Mouse (Mus musculus): ENCODE measurements around the gene Selenoi. TPM values are rescaled to one million over a fixed set of nuclear protein-coding genes. Genes with fewer than 3 reads are reported as not detected.
"Not testable (repeated sequence)": the region's sequence is repeated elsewhere in the genome, so short reads cannot be mapped to it uniquely, and the experiment has no call there.

Selenoi gene
- polyA plus RNA-seq, 1 experiment from 2014 or later: 26.4 TPM

DNA sequence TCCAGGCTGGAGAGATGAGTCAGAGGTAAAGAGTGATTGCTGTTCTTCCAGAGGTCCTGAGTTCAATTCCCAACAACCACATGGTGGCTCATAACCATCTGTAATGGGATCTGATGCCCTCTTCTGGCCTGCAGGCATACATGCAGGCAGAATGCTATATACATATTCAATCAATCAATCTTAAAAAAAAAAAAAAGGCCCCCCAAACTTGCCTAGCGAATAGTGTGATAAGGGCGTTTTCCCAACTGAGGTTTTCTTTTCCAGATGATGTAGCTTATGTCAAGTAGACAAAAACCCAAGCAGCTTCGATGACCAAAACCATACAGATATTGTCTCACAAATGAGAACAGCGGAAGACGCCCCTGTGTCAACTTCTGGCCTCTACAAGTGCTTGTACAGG, 21.6 kb upstream of the Selenoi start:
- H3K9me3 ChIP-seq; H3K27me3 ChIP-seq; H3K4me2 ChIP-seq (replicated peaks); H3K9ac ChIP-seq (replicated peaks); H3K4me1 ChIP-seq; H3K4me3 ChIP-seq; H3K36me3 ChIP-seq; ATAC-seq (replicated peaks); H3K27ac ChIP-seq (replicated peaks): not testable (repeated sequence)
- whole genome bisulfite sequencing: 93% methylated on average over 5 of the region's 5 CpGs

DNA sequence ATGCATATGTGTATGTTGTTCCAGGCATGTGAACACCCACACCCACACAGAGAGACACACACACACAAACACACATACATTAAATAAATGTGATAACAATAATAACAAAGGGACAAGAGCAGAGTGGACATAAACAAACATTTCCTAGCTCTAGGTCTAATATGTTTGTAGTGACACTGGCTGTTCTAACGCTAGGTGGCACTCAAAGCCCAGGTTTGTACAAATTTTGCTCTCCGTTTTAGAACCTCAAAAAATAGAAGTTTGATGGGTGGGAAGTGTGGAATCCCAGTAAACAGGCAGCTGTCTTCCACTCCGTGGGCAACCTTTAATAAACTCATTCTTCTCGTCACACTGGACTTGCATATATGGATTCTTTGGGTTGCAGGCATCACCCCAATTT, 17.5 kb upstream of the Selenoi start:
- H3K27me3 ChIP-seq: no peaks in the 10 kb centered on the region
- no peaks in the 10 kb centered on the region for H3K36me3 ChIP-seq
- 12% methylated on average over 4 of the region's 4 CpGs for WGBS
- H3K9me3 ChIP-seq: no peaks in the 10 kb centered on the region
- no peak overlapping the region for H3K4me2 ChIP-seq (replicated peaks)
- H3K27ac ChIP-seq (replicated peaks): no peak overlapping the region
- no peak overlapping the region for H3K9ac ChIP-seq (replicated peaks)
- no peaks in the 10 kb centered on the region for H3K4me1 ChIP-seq
- H3K4me3 ChIP-seq: no peak overlapping the region
- ATAC-seq (replicated peaks): no peak

DNA sequence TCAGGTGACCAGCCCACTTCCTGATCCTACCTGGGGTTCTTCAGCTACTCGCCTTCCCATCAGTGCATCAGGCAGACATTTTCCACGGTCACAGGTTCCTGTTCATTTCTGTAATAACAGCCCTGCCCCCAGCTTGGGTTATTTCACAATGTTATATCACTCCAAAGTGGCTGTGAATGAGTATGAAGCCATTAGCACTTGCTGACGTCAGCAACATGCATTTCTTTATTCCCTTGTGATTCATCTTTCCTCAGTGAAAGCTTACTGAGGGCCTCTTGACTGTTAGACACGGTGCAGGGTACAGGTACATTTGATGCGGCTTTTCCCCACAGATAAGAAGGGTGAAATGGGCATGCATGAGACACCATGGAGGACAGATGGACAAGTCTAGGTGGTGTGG, 16.4 kb upstream of the Selenoi start:
- Histone ChIP-seq H3K27ac (replicated peaks) (no peak overlapping the region), H3K9ac (replicated peaks) (no peak overlapping the region), H3K9me3 (no peaks in the 10 kb centered on the region), H3K4me2 (replicated peaks) (no peak overlapping the region), H3K36me3 (no peaks in the 10 kb centered on the region), H3K4me1 (no peaks in the 10 kb centered on the region), H3K27me3 (no peaks in the 10 kb centered on the region), H3K4me3 (no peak overlapping the region)
- no peak for ATAC-seq (replicated peaks)
- WGBS: 81% methylated on average over 5 of the region's 5 CpGs

DNA sequence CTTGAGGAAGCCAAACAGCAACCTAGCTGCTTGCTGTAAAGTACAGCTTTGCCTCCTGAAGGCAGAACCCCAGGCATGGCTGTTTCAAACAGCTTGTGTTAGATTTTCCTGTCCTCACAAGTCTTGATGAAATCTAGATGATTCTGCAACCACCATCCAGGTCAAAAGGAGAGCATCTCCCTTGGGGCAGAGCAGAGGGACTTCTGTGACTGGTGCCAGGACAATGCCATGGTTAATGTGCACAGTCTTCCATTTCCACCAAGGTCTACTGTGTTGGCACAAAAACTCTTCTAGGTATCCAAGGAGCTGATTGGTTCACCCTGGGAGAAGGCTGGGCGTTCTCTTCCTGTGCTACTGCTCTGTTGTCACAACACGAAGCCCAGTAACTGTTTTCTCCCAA, 12.7 kb upstream of the Selenoi start:
- no peaks in the 10 kb centered on the region for H3K9me3 ChIP-seq
- H3K27me3 ChIP-seq: no peaks in the 10 kb centered on the region
- 88% methylated on average over 2 of the region's 2 CpGs for WGBS
- no peak overlapping the region for H3K9ac ChIP-seq (replicated peaks)
- no peak for ATAC-seq (replicated peaks)
- H3K4me3 ChIP-seq: no peak overlapping the region
- H3K27ac ChIP-seq (replicated peaks): no peak overlapping the region
- H3K4me1 ChIP-seq: no peaks in the 10 kb centered on the region
- no peak overlapping the region for H3K4me2 ChIP-seq (replicated peaks)
- H3K36me3 ChIP-seq: 0 out of 2 replicates have a peak, but pooled peaks cover 2% of the 10 kb centered on the region

DNA sequence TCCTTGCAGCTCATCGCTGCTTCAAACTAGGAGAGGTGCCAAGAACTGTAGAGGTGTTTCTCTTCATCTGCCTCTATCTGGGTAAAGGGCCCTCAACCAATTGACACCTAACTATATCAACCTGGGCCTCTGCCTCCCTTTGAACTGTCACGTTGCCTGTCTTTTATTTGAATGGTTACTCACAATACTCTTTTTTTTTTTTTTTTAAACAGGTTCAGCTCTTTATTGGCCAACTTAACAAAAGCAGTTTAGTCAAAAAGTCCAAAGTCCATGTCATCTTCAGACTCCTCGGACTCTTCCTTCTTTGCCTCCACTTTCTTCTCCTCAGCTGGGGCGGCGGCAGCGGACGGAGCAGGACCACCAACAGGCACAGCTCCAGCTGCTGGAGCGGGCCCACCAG, 11.7 kb upstream of the Selenoi start:
- Histone ChIP-seq H3K27ac (replicated peaks) (no peak overlapping the region), H3K9me3 (no peaks in the 10 kb centered on the region), H3K4me2 (replicated peaks) (no peak overlapping the region), H3K36me3 (0 out of 2 replicates have a peak, but pooled peaks cover 2% of the 10 kb centered on the region), H3K27me3 (no peaks in the 10 kb centered on the region), H3K4me1 (no peaks in the 10 kb centered on the region), H3K4me3 (no peak overlapping the region), H3K9ac (replicated peaks) (no peak overlapping the region)
- ATAC-seq (replicated peaks): no peak
- 86% methylated on average over 8 of the region's 8 CpGs for WGBS

DNA sequence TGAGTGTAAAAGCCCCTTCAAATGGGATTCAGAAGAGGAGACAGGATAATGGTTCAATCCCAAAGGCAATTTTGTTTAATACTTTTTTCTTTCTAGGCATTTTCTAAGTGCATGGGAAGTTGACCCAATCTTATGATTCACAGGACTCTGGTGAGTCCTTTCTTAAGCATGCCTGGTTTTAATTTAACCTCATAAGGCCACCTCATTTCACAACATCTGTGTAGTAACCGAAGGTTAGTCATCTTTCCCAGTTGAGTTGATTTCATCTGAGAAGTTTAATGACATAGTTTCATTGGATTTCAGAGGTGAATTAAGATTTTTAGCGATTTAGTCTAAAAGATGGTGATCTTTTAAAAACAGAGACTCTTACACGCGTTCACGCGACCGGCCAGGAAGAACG, 9.7 kb upstream of the Selenoi start:
- Histone ChIP-seq H3K36me3 (0 out of 2 replicates have a peak, but pooled peaks cover 2% of the 10 kb centered on the region), H3K9ac (replicated peaks) (no peak overlapping the region), H3K4me3 (no peak overlapping the region), H3K27ac (replicated peaks) (no peak overlapping the region), H3K9me3 (no peaks in the 10 kb centered on the region), H3K4me2 (replicated peaks) (no peak overlapping the region), H3K27me3 (no peaks in the 10 kb centered on the region), H3K4me1 (no peaks in the 10 kb centered on the region)
- no peak for ATAC-seq (replicated peaks)
- 96% methylated on average over 8 of the region's 8 CpGs for WGBS

DNA sequence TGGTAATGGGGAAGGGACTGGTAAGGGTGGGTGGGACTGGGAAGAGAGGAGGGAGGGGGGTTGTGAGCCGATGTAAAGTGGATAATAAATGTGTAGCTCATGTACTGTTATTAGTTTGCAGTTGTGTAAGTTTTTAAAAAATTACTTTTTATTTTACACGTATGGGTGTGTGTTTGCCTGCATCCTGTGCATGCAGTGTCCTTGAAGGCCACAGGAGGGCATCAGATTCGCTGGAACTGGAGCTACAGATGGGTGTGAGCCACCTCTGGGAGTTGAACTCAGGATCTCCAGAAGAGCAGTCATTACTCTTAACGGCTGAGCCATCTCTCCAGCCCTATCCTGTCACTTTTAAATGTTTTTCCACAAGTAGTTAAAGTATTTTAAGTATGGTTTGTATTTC, 1.5 kb upstream of the Selenoi start:
- H3K9ac ChIP-seq (replicated peaks): no peak overlapping the region
- H3K4me3 ChIP-seq: no peak overlapping the region
- H3K27me3 ChIP-seq: no peaks in the 10 kb centered on the region
- H3K27ac ChIP-seq (replicated peaks): no peak overlapping the region
- H3K9me3 ChIP-seq: no peaks in the 10 kb centered on the region
- no peak for ATAC-seq (replicated peaks)
- H3K36me3 ChIP-seq: no peaks in the 10 kb centered on the region
- 84% methylated on average over 4 of the region's 4 CpGs for WGBS
- no peak overlapping the region for H3K4me2 ChIP-seq (replicated peaks)
- H3K4me1 ChIP-seq: peaks cover 30% of the 10 kb centered on the region

DNA sequence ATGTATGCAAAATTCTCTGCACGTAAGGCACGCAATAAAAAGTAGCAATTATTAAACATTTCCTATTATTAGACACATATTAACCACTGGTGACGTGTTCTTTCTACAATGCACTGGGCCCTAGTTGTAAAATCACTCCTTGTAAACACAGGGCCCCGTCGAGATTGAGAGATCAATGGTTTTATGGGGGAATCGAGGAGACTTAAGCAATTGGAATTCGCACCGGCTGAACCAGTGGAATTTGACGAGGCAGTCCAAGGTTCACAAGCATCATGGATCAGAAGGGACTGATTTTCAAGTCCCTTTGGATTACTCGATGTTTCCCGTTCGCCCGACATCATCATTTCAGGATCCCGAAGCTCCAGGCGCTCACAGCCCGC, 500 bp upstream of the Selenoi start:
- H3K36me3 ChIP-seq: no peaks in the 10 kb centered on the region
- H3K27ac ChIP-seq (replicated peaks): peak overlapping the region; percentile 87
- peak overlapping the region; percentile 97 for H3K4me3 ChIP-seq
- H3K27me3 ChIP-seq: no peaks in the 10 kb centered on the region
- H3K9ac ChIP-seq (replicated peaks): peak overlapping the region; percentile 79
- peaks cover 30% of the 10 kb centered on the region for H3K4me1 ChIP-seq
- WGBS: 39% methylated on average over 16 of the region's 16 CpGs
- no peaks in the 10 kb centered on the region for H3K9me3 ChIP-seq
- no peak for ATAC-seq (replicated peaks)
- H3K4me2 ChIP-seq (replicated peaks): peak overlapping the region; percentile 81

DNA sequence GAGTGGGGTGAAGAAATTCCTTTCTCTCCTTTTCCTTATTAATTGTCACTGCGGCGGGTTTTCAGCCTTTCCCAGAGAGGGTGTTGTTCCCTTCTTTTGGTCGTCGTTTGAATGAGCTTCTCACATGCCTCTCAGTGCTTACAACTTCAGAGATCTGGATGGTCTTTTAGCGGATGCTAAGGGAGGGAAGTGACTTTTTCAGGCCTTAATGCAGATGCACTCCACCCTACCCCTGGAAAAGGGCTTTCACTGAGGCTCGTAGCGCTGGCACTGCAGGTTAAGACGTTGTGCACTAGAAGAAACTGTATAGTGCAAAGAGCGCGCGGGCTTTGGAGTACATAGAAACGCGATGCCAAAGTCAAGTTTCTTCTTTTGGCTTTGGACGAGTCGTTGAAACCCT, 661 bp downstream of the Selenoi start:
- peak; percentile 11; the same call in 1 of the 2 replicates for ATAC-seq (replicated peaks)
- H3K4me1 ChIP-seq: peaks cover 30% of the 10 kb centered on the region
- H3K9me3 ChIP-seq: no peaks in the 10 kb centered on the region
- peak overlapping the region; percentile 81 for H3K4me2 ChIP-seq (replicated peaks)
- peak overlapping the region; percentile 87 for H3K9ac ChIP-seq (replicated peaks)
- H3K4me3 ChIP-seq: peak overlapping the region; percentile 97
- H3K36me3 ChIP-seq: no peaks in the 10 kb centered on the region
- H3K27me3 ChIP-seq: no peaks in the 10 kb centered on the region
- H3K27ac ChIP-seq (replicated peaks): peak overlapping the region; percentile 94
- 1% methylated on average over 15 of the region's 15 CpGs for WGBS

DNA sequence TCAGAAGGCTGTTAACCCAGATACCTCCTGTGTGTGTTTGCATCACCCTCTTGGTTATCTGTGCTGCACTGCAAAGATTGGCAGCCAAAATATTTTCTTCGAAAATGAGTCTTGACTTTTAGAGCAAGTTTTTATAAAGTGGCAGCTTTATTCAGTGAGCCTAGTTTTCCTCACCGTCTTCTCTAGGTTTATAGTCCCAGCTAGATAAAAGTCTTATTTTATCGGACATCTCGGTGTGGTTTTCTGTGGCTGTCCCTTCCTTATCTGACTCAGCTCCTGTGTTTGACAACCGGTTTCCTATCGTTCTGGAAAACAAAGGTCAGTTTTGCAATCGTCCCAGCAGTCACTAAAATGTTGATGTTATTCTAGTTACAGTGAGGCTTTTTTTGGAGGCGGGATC, 1.6 kb downstream of the Selenoi start:
- 71% methylated on average over 8 of the region's 8 CpGs for WGBS
- Histone ChIP-seq H3K9me3 (no peaks in the 10 kb centered on the region), H3K4me3 (peak overlapping the region; percentile 97), H3K4me1 (peaks cover 30% of the 10 kb centered on the region), H3K27me3 (no peaks in the 10 kb centered on the region), H3K36me3 (no peaks in the 10 kb centered on the region), H3K4me2 (replicated peaks) (peak overlapping the region; percentile 81), H3K27ac (replicated peaks) (no peak overlapping the region), H3K9ac (replicated peaks) (peak overlapping the region; percentile 87; the same call in 1 of the 2 replicates)
- no peak for ATAC-seq (replicated peaks)

DNA sequence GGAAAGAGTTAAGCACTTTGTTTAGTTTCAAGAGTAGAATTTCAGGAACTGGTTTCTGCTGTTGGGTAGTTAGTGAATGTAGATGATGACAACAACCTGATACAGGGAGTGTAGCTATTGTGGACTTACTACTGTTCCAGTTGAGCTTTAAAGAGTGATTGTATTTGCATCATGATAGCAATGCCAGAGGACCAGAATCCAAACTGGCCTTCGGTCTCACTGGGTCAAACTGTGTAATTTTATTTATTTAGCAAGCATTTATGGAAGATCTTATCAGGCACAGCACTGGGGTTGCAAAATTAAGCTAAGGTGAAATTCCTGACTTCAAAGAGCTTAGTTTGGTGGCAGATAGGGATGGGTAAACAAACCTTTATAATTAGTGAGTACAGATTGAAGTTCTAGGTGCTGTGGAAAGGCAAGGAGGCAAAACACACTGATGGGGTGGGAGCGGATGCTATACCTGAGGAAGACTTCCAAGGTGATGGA, 3.3 kb downstream of the Selenoi start:
- Histone ChIP-seq H3K9me3 (no peaks in the 10 kb centered on the region), H3K9ac (replicated peaks) (no peak overlapping the region), H3K4me2 (replicated peaks) (no peak overlapping the region), H3K36me3 (no peaks in the 10 kb centered on the region), H3K4me3 (no peak overlapping the region), H3K27ac (replicated peaks) (no peak overlapping the region), H3K27me3 (no peaks in the 10 kb centered on the region), H3K4me1 (peaks cover 30% of the 10 kb centered on the region)
- WGBS: 96% methylated on average over 2 of the region's 2 CpGs
- no peak for ATAC-seq (replicated peaks)

DNA sequence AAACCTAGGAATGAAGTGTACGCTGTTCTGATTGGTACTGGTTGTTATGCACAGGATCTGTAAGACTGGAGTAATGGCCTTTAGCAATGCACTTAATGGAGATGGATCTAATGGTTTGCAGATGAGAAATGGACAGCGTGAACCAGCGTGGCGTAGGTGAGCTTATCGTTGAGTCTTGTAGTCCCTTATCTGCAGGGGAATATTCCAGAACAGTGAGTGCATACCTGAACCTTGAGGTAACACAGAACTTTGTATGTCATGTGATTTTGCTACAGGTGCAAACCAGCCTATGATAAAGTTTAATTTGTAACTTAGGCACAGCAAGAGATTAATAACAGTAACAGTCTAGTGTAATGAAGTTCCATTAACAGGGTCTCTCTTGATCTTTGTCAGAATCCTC, 6.2 kb downstream of the Selenoi start:
- H3K27ac ChIP-seq (replicated peaks): no peak overlapping the region
- no peak overlapping the region for H3K9ac ChIP-seq (replicated peaks)
- no peaks in the 10 kb centered on the region for H3K27me3 ChIP-seq
- no peak overlapping the region for H3K4me3 ChIP-seq
- peaks cover 17% of the 10 kb centered on the region for H3K4me1 ChIP-seq
- over 99% methylated on average over 5 of the region's 5 CpGs for WGBS
- H3K4me2 ChIP-seq (replicated peaks): no peak overlapping the region
- no peak for ATAC-seq (replicated peaks)
- no peaks in the 10 kb centered on the region for H3K9me3 ChIP-seq
- no peaks in the 10 kb centered on the region for H3K36me3 ChIP-seq

DNA sequence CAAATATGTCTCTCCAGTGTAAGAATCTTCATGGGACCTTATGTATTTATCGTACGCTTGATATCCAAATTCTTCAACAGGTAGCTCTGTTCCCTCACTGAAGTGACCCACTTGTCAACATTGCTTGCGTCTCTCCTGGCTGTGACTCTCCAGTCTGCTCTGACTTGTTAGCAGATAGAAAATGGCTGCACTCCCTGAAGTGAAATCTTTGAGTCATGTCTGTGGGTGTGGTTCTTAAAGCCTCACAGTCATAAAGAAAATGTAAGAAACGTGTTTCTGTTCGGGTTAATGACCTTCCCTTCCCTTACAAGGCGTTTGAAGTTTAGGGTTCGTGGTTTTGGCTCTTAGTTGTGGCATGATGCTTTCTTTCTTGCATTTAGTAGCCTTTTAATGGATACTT, 8.2 kb downstream of the Selenoi start:
- ATAC-seq (replicated peaks): no peak
- Histone ChIP-seq H3K9ac (replicated peaks) (no peak overlapping the region), H3K27me3 (no peaks in the 10 kb centered on the region), H3K9me3 (no peaks in the 10 kb centered on the region), H3K4me3 (no peak overlapping the region), H3K4me2 (replicated peaks) (no peak overlapping the region), H3K27ac (replicated peaks) (no peak overlapping the region), H3K36me3 (no peaks in the 10 kb centered on the region), H3K4me1 (peaks cover 12% of the 10 kb centered on the region; the same call in 1 of the 2 replicates)
- 94% methylated on average over 7 of the region's 7 CpGs for WGBS
